Mouse (Mus musculus) kidney, adult 18-20 months (tissue): Measurements from ENCODE around the gene Fcrl5.

Source experiments
- DNase-seq: peaks from one replicate; pipeline ENCODE4 v3.0.0; 2021

The Fcrl5 gene

DNA sequence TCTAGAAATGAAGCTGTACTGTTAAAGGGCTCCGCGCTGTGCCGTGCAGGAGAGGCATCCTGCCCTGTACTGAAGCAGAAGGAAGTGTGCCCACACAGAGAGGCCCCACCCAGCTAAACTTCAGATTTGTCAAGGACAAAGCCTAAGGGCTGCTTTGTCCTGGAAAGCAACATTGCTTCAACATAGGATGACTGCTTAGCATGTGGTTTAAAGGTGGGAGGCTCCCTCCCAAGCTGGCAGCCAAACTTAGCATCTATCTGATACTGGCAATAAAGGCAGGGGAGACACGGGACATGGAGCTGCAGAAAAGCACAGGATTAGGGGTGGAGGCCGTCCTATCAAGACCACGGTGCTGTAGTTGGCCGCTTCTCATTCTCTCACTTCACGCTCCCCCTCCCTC, 65.6 kb downstream of the Fcrl5 start:
- no peak for DNase-seq

DNA sequence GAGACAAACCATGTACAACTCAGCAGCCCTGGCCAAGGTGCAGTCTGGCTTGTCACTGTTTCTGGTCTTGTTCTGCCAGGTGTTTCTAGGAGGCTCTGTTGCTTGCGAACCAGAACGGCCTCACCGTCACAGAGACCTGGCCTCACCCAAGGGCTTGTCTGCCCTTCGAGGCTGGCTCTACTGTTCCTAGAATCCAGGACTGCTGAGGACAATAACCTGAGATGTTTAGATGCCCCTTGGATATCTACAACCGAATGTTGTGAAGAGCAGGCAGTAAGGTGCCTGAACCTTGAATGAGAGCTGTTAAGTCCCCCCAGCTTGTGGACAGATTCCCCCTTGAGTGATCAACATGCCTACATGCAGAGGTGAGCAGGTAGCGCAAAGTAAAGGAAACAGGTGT, 67.2 kb downstream of the Fcrl5 start:
- no peak for DNase-seq

DNA sequence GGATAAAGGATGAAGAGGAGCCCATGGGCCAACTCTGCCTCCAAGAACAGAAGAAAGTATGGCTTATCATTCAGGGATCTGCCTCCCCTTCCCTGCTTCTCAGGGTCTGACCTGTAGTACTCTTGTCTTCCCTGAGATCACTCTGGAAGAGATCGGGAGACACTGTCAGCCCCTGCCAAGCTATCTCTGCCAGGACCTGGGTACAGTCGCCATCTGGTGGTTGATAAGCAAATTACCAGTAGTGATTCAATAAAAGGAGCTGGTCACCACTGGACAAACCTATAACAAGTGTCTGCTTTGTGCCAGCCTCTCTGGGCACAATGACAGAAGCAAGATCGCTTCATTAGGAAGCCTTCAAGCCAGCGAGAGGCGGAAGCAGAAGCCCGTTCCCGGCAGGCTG, 68.8 kb downstream of the Fcrl5 start:
- peak; percentile 33 for DNase-seq

DNA sequence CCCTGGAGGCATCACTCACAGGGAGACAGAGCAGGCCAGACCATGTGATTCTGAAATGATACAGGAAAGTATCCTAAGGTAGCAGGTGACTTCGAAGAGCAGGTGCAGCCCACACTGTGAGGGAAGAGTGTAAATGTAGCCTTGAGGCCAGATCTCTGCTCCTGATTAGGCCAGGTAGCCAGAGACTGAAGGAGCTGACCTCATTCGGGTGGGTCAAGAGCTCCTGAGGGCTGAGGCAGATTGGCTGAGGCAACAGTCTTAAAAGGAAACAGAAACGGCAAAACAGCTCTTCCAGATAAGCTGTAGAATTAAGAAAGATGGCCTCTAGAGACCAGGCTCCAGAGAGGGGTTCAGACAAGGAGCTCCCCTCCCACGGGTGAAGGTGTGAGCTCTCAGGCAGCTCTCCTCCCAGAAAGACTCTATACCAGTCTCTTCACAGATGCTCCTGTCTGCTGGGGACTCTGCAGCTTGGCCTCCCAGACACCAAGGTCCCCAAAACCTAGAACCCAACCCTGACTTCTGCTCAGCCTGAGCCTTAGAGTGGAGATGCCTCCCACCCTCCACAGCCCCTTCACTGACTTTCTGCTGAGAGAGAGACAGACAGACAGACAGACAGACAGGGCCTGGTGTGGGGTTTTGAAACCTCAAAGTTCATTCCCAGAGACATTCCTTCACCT, 69.3 kb downstream of the Fcrl5 start:
- no peak for DNase-seq

DNA sequence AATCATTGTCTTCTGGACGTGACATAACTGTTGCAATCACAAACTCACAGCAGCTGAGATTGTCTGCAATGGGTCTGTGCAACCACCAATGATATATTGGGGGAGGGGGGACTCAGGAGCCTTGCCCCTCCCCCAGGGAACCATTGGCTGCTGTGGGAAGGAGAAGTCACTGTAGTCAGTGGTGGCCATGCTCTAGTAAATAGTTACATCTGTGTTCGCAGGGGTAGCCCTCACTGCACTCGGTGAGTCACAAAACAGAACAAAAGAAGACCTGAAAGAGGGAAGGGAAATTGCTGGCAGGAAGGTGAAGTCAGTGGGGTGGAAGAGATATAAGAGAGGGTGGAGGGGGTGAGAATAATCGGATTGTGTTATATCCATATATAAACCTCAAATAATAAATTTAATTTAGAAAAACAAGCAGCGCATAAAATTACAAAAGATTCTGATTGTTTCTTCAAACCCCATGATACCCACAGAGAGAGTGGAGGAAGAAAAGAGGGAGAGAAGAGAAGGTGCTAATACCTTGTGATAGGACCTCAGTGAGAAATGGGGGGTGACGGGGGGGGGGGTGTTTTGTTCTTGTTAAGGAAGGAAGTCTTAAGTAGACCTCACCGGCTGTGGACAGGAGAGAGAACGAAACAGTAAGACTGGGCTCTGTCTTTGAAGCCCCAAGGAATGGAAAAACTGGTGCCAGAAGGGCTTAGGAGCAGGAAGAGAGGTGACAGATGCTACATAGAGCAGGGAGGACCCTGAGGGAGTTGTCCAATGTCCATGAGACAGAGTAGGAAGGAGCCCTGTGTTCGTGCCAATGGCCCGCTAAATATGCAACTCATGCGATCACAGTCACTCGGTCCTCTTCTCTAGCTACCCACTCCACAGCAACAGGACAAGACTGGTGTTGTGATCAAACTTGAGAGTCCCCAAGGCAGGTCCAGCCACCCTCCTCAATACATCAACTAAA, 71.2 kb downstream of the Fcrl5 start:
- no peak for DNase-seq

DNA sequence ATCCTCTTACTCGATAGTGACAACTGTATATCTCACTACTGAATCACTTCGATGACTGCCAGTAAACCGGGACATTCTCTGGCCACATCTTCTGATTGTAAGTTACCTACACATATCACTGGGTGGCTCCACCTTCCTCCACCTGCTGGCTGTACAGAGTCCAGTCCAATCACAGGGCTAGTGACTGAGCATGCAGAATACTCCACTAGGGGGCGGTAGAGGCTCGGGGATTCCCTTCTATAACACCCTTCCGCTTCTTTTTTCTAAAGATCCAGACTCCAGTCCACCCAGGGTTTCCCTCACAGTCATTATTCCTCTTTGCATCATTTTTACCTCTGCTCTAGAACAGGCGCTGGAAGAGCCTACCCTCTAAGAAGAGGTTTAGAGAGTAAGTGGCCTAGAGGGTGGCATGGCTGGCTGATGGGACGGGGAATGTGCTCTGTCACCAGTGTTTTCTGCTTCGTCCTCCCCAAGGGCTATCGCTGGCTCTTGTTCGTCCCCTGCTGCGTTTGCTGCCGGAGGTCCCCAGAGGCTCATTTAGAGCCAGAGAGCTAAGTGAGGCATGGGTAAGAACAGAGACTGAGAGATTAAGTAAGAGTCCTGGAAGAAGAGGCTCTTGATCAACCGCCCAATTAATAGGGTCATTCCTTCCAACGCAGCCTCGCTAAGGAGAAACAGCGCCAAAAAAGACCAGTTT, 72.8 kb downstream of the Fcrl5 start:
- DNase-seq, result peak; percentile 89

DNA sequence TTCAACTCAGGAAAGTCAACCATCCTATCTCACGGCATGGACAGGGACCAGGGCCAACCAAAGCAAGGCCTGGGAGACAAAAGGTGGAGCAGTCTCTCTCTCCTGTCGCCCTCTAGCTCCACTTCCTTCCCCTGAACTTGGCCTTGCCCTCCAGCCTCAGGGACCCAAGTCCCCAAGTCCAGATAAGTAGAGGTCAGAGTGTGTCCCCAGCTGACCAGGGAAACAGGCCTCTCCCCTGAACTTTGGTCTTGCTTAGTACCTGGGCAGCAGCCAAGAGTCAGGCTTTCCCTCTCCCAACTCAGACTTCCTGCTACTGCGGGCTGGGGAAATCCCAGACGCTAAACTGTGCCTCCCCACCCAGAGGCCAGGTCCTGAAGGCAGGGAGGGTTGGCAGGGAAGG, 73.5 kb downstream of the Fcrl5 start:
- peak; percentile 79 for DNase-seq

DNA sequence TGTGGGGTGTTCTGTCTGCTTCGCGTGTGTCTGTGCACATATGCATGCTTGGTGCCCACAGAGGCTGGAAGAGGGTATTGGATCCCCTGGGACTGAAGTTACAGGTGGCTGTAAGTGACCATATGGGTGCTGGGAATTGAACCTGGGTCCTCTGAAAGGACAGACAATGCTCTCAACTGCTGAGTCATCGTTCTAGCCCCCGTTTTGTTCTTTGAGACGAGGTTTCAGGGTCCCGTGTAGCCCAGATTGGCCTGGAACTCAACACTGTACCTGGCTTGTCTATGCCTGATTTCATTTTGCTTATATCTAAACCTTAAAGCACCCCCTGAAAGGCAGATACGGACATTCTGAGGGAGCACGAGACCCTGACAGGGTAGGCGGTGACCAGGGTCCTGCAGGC, 75.3 kb downstream of the Fcrl5 start:
- no peak for DNase-seq

DNA sequence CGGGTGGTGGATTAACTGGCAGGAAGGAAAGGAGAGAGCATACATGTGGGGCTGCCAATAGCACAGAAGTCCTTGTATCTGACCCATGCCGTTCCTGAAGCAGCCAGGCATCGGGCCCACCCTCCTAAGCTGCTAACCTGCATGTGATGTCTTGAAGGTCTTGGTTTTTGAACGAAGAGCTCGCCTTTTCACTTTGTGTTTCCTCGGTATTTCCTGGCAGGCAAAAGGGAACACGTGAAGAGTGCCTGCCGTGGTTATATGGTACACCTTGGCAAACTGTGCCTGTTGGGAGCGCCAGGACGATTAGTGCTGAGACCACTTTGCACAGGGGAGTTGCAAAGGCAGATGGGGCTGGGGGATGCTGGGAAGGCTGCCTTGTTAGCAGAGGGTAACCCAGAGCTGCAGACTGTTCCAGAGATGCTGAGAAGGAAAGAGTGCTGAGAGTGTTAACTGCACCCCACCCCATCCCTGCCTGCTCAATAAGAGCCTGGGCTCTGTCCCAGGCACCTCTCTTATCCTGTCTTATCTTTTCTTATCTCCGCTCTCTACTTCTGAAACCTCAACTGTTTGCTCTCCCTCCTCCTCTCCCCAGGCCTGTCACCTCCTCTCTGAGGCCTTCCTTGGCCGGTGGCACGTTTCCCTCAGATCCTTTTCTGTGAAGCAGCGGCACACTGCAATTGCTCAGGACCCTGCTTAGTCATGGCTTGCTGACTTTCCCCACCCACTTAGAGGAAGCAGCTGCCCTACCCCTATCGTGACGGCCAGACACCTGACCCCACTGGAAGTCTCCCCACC, 76.6 kb downstream of the Fcrl5 start:
- DNase-seq, result no peak

DNA sequence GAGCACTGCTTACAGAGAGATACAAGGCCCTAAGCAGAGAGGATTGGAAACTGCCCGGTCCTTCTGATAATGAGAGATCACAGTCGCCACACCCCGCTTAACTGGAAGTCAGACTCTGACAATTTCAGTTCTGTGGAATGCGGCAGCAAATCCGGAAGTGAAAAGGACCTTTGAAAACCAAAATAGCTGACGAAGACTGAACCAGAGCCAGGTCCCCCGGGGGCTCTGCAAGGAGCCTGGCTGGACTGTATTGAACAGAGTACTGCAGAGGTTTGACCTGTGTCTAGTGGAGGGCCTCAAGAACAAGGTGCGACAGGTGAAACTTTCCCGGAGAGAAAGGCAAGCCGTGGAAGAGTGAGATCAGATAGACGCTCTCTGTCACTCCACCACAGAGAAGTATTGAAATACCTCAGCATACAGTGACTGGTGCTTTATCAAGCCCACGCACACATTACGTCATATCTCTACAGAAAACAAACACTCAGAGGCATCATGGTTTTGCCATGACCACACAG, 80.1 kb downstream of the Fcrl5 start:
- peak; percentile 55 for DNase-seq

DNA sequence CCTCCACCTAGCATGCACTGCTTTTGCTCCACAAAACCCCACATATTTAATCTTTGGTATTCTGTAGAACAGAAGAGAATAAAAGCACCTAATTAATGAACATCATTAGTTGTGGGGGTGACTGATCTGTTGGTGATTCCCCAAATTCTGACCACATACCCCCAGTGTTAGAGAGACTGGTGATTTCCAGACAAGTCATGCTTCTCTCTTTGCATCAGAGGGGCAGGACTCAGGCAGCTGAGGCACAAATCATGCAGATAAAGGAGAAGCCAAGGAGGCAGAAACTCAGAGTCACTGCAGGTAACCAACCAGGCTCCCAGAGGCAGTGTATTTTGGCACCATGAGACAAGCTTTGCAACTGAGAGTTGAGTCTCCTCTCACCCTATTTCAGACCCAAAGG, 82.9 kb downstream of the Fcrl5 start:
- DNase-seq, result no peak

DNA sequence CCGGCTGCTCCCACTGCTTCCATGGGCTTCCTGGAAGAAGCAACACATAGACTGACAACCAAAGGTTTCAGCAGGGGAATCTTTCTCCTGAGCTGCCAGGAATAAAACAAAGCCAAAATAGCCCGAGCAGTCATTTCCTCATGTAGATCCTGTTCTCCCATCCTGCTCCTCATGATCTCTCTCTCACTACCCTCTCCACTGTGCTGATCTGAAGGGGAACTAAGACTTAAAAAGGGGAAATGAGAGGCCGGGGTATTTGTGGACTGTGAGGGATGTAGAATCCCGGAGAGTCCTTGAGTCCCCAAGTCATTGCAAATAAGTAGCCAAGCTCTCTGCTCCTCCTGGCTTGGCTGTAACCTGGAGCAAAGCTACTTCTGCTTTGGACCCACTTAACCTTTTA, 85.6 kb downstream of the Fcrl5 start:
- DNase-seq, result no peak

DNA sequence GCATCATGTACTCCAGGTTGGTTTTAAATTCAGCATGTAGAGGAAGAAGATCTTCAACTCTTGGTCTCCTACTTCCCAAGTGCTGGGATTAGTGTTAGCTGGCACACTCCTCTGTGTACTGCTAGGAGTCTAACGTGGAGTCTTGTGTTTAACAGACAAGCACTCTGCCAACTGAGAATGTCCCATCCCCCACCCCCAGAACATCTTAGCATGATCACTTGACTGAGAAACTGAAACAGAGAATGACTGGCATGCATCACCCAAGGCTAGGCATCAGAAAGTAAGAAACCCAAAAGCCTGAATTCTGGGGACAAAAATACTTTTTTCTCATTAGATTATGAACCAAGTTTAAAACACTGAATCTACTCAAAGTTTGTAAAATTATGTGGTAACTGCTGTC, 86.3 kb downstream of the Fcrl5 start:
- no peak for DNase-seq

DNA sequence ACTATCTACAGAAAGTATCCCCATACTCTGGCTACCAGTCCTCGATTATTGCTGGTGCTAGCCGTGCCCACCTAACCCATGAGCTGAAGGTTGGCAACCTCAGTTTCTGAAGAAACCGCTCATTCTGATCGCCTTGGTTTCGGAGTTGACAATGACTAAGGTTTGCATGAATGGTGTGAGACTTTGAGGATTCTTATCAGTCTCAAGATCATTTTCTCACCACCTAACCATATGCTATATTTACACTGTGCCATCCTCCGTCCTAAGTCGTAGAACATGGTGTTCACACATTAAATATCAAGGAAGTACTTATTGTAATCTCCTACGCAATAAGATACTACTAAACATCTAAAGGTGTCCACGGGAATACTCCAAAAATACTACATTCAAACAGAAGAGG, 88.1 kb downstream of the Fcrl5 start:
- no peak for DNase-seq

DNA sequence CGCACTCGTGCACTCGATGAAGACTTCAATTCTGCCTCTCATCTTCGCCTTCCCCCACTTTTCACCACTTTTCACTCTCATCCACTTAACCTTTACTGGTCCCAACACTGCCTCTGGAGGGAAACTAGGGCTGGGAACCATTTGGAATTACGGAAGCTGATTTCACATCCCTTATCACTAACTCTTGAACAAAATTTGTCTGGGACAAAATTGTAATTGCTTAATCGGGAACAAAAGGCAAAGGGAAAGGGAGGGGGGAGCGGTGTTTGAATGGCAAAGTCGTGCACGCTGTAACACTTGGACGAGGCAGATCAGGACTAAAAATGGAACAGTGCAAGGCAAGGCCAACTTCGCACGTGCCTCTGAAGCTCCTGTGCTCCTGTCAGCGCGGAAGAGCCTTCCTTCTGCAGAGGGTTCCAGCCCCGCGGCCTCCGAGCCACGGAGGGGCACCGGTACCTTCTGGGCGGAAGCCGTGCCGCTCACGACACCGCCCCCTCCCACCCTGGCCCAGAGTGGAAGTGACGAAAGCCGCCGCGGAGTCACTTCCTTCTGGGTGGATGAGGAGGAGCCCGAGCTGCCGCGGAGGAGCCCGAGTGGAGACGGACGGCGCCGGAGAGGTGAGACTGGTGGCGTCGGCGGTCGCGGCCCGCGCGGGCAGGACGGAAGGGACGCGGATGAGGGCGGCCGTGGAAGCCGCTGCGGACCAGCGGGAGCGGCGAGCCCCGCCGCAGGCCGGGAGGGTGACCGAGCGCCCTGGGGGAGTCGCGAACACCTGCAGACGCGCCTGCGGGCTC, 89.7 kb downstream of the Fcrl5 start, which contains the start of gene Etv3:
Gene Etv3 (plus strand): TSS at position 365 of the 794 bp plus-strand sequence.
- DNase-seq, result peak; percentile 89

DNA sequence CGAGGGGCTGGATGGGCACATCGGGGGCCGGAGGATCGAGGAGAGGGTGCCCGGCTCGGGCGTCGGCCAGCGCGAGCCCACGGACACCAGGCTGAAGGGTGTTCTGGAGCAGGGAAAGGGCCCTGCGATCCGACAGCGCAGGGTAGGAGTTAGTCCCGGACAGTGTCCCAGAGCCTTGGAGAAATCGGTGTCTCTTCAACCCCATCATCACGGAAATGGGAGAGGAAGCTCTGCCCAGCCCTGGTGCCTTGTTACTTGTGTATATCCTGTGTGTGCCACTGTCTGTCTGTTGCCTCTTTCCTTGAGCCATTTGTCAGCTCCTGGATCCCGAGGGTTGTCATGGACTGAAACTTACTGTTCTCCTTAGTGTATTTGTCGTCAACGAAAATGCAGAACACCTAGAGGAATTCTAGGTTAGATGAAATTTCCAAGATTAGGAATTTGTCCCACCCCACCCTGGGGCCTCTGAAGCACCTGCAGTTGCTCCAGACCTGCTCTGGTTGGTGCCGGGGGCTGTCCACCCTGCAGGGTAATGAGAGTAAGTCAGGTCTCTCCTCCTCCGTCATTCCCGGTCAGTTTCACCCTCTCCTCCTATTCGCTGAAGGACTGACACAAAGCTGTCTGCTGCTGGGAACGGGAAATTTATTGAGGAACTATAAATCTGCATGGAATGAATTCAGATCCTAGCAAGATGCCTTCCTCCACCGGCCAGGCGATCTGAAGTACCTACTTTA, 90.4 kb downstream of the Fcrl5 start:
- no peak for DNase-seq

DNA sequence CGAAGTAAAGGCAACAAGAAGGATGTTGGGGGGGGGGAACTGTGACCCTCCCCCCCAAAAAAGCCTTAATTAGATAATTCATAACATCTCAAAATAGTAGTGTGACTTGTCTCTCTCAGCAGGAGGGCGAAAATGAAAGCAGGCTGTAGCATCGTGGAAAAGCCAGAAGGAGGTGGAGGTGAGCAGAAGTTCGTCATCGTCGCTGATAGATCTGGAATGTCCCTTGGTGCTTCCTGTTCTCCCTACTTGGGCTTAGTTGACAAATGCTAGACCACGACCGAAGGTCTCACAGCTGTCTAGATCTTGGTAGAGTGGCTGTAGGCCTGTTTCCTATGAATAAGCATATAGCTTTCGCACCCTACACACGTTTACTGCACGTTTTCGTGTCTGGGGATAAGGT, 91.6 kb downstream of the Fcrl5 start:
- no peak for DNase-seq

DNA sequence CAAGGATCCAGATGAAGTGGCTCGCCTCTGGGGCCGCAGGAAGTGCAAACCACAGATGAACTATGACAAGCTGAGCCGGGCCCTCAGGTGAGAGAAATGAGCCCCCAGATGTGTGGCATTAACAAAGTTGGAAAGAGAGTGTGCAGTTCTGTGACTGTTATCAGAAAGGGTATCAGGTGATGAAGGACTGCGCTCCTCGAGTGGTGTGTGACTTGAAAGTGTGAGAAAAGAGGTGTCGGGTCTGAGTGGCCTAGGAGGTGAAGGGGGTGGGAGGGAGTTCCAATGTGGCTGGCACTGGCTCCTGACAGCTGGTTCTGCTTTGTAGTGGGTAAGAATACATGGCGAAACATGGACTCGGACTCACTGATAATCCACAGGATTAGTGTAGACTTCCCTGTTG, 92.4 kb downstream of the Fcrl5 start:
- DNase-seq, result no peak

DNA sequence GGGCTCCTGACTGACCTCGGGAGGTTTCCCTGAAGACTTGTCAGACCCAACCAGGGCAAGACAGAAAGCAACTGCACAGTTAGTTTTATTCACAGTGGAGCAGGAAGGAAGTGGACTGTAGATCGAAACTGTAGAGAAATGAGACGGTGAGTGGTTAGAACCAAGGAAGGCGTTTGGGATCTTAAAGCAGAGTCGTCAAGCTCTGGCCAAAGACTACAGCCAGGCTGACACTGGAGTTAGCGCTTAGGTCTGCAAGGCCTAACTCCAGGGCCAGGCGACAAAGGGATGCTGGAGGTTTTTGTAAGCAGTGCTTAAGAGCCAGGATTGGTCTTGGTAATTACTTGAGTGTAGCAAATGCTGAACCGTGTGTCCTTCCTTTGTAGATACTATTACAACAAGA, 93.3 kb downstream of the Fcrl5 start:
- no peak for DNase-seq

DNA sequence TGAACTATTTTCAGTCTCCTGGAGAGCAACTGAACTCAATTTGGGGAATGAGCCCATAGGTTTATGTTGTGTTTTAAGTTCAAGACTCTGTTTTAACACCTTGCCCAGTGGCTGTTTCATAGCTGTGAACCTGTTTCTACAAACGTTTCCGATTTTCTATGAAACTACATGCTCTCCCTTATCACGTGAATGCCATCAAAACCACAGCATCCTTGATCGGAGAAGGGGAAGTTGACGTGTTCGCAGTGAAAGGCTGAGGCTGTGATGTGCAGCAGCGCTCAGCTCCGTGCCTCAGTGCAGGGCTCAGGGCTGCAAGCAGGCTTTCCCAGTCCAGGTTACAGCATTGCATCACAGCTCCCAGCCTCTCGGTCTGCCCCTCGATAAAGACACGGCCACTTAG, 94.0 kb downstream of the Fcrl5 start:
- no peak for DNase-seq

DNA sequence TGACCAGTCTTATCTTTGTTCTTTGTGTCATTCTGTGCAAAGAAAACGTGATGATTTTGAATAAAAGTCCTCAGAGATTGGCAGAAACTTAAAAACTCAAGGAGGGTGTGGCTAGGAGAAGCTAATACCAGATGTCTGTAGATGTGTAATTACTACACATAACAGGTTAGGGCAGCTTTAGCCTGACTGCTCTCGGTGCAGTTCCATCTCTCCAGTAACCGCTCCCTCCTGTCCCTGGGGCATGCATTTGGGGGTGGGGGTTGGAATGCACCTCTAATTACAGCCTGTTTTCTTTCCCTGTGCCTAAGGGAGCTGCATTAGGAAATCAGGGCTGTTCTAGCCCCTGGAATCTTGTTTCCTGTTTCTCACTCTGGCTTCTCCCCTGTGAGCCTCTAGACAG, 94.7 kb downstream of the Fcrl5 start:
- DNase-seq, result no peak
